Mouse (Mus musculus): Measurements from ENCODE around the gene Lmln. TPM values are rescaled to one million over a fixed set of nuclear protein-coding genes. Genes with fewer than 3 reads are reported as not detected.

Lmln gene
- total and polyA plus RNA-seq, 3 experiments, result 1.5 to 3.2 (median 2.6) TPM

GRCm38 (mm10) chr16:33062682-33063131 is 386 bp downstream of the Lmln start:
- Histone ChIP-seq H3K27ac (ENCODE audit: insufficient read depth, low read depth) (peak overlapping the region; percentile 10; the same call in 1 of the 2 replicates), H3K27me3 (replicated peaks) (no peaks in the 10 kb centered on the region)
- DNase-seq (ENCODE audit: extremely low read depth), result no peak

GRCm38 (mm10) chr16:33063267-33063666 is 946 bp downstream of the Lmln start:
- TF ChIP-seq KAT2A (IDR thresholded peaks at IDR 0.05; ENCODE audit: insufficient replicate concordance, low read length) (no peak), MAFK (IDR thresholded peaks at IDR 0.05; ENCODE audit: insufficient replicate concordance, low read length) (no peak), GABPA (IDR thresholded peaks at IDR 0.05; ENCODE audit: insufficient replicate concordance, low read depth, low read length) (no peak), ZC3H11A (IDR thresholded peaks at IDR 0.05; ENCODE audit: low read depth, low read length) (no peak), MXI1 (IDR thresholded peaks at IDR 0.05; ENCODE audit: low read depth, low read length) (no peak), CHD2 (IDR thresholded peaks at IDR 0.05; ENCODE audit: low read length) (no peak), PAX5 (IDR thresholded peaks at IDR 0.05; ENCODE audit: low read length) (no peak)
- DNase-seq (ENCODE audit: extremely low read depth), result no peak
- Histone ChIP-seq H3K4me1 (ENCODE audit: control insufficient read depth in 1 of 2, insufficient read depth in 2 of 2) (peaks cover 8 to 52% of the 10 kb centered on the region in 2 experiments), H3K4me3 (replicated peaks in 1 of 3; ENCODE audit: low read depth in 2 of 3, low read length in 2 of 3, poor library complexity in 1 of 3) (peak overlapping the region in 1 of 3 experiments; percentile 78), H3K9ac (ENCODE audit: insufficient read depth, low read depth) (peak overlapping the region; percentile 23; the same call in 1 of the 2 replicates), H3K36me3 (replicated peaks in 1 of 2; ENCODE audit: control insufficient read depth in 1 of 2, insufficient read depth in 1 of 2, low read length in 1 of 2) (peaks cover 25 to 36% of the 10 kb centered on the region in 2 experiments), H3K4me2 (ENCODE audit: insufficient read depth, low read depth, poor library complexity, severe bottlenecking) (peak overlapping the region; percentile 76), H3K79me2 (replicated peaks; ENCODE audit: control insufficient read depth, extremely low read depth, insufficient read depth, poor library complexity, severe bottlenecking) (peaks cover 16% of the 10 kb centered on the region), H3K9me3 (replicated peaks; ENCODE audit: low read length) (no peaks in the 10 kb centered on the region), H3K27me3 (replicated peaks) (no peaks in the 10 kb centered on the region), H3K27ac (ENCODE audit: insufficient read depth, low read depth) (no peak overlapping the region)
- in situ Hi-C loops (cut with MboI; ENCODE audit: low pct_ligation_motif_present, low pct_unique_long_range_greater_than_20kb, low sequenced_read_pairs), result no loop called here
- dilution Hi-C loops (cut with MboI; ENCODE audit: extremely low pct_ligation_motif_present, extremely low pct_unique_long_range_greater_than_20kb, low sequenced_read_pairs), result no loop called here

More at GRCm38 (mm10) chr16:33062682-33063131, 386 bp downstream of the Lmln start:
- no peak for TF ChIP-seq GABPA (IDR thresholded peaks at IDR 0.05; ENCODE audit: insufficient replicate concordance, low read depth, low read length)
- no peak for TF ChIP-seq JUND (conservative IDR thresholded peaks at IDR 0.05; ENCODE audit: low read depth, low read length)
- TF ChIP-seq HCFC1 (IDR thresholded peaks at IDR 0.05; ENCODE audit: low read depth, low read length), result no peak
- no peak for TF ChIP-seq KAT2A (IDR thresholded peaks at IDR 0.05; ENCODE audit: insufficient replicate concordance, low read length)
- no peak for TF ChIP-seq ZC3H11A (IDR thresholded peaks at IDR 0.05; ENCODE audit: low read depth, low read length)
- TF ChIP-seq NELFE (IDR thresholded peaks at IDR 0.05; ENCODE audit: low read depth, low read length), result 0 out of 2 replicates have a peak, but pooled peaks have one; percentile 6
- in situ Hi-C loops (cut with MboI; ENCODE audit: low pct_ligation_motif_present, low pct_unique_long_range_greater_than_20kb, low sequenced_read_pairs) (no loop called here), dilution Hi-C loops (cut with MboI; ENCODE audit: extremely low pct_ligation_motif_present, extremely low pct_unique_long_range_greater_than_20kb, low sequenced_read_pairs) (no loop called here)
- peaks cover 8 to 55% of the 10 kb centered on the region in 2 experiments for H3K4me1 ChIP-seq (ENCODE audit: control insufficient read depth in 1 of 2, insufficient read depth in 2 of 2)
- H3K79me2 ChIP-seq (replicated peaks; ENCODE audit: control insufficient read depth, extremely low read depth, insufficient read depth, poor library complexity, severe bottlenecking), result peaks cover 21% of the 10 kb centered on the region
- H3K9me3 ChIP-seq (replicated peaks; ENCODE audit: low read length), result no peaks in the 10 kb centered on the region
- peak overlapping the region; percentile 76 for H3K4me2 ChIP-seq (ENCODE audit: insufficient read depth, low read depth, poor library complexity, severe bottlenecking)
- H3K4me3 ChIP-seq (replicated peaks in 1 of 3; ENCODE audit: low read depth in 2 of 3, low read length in 2 of 3, poor library complexity in 1 of 3), result peak overlapping the region; percentile 48 to 78 (median 63)
- peaks cover 28 to 42% of the 10 kb centered on the region in 2 experiments for H3K36me3 ChIP-seq (replicated peaks in 1 of 2; ENCODE audit: control insufficient read depth in 1 of 2, insufficient read depth in 1 of 2, low read length in 1 of 2)
- H3K9ac ChIP-seq (ENCODE audit: insufficient read depth, low read depth), result peak overlapping the region; percentile 23

GRCm38 (mm10) chr16:33064636-33065035 is 2.3 kb downstream of the Lmln start:
- Histone ChIP-seq H3K27ac (ENCODE audit: insufficient read depth, low read depth) (no peak overlapping the region), H3K36me3 (replicated peaks in 1 of 2; ENCODE audit: control insufficient read depth in 1 of 2, insufficient read depth in 1 of 2, low read length in 1 of 2) (peaks cover 11 to 22% of the 10 kb centered on the region in 2 experiments), H3K27me3 (replicated peaks) (no peaks in the 10 kb centered on the region), H3K4me1 (ENCODE audit: control insufficient read depth in 1 of 2, insufficient read depth in 2 of 2) (peaks cover 2 to 43% of the 10 kb centered on the region in 2 experiments; a peak in 3 of 4 replicates), H3K4me3 (replicated peaks in 1 of 3; ENCODE audit: low read depth in 2 of 3, low read length in 2 of 3, poor library complexity in 1 of 3) (no peak overlapping the region), H3K9ac (ENCODE audit: insufficient read depth, low read depth) (no peak overlapping the region), H3K79me2 (replicated peaks; ENCODE audit: control insufficient read depth, extremely low read depth, insufficient read depth, poor library complexity, severe bottlenecking) (peaks cover 2% of the 10 kb centered on the region), H3K4me2 (ENCODE audit: insufficient read depth, low read depth, poor library complexity, severe bottlenecking) (no peak overlapping the region), H3K9me3 (replicated peaks; ENCODE audit: low read length) (no peaks in the 10 kb centered on the region)
- in situ Hi-C loops (cut with MboI; ENCODE audit: low pct_ligation_motif_present, low pct_unique_long_range_greater_than_20kb, low sequenced_read_pairs), result no loop called here
- dilution Hi-C loops (cut with MboI; ENCODE audit: extremely low pct_ligation_motif_present, extremely low pct_unique_long_range_greater_than_20kb, low sequenced_read_pairs), result no loop called here
- DNase-seq (ENCODE audit: extremely low read depth), result no peak
- TF ChIP-seq ZMIZ1 (IDR thresholded peaks at IDR 0.05; ENCODE audit: low read depth, low read length), result no peak
- TF ChIP-seq CTCF (conservative IDR thresholded peaks at IDR 0.05 in 1 of 2, IDR thresholded peaks at IDR 0.05 in 1 of 2; ENCODE audit: low read depth in 2 of 2, low read length in 2 of 2), result peak in 1 of 2 experiments; percentile 43; a peak in 2 of 4 replicates
